Mouse (Mus musculus) kidney, adult 2 months (tissue): ENCODE measurements around the gene Pmel.

Experiments used
- CTCF ChIP-seq: fragments of 200-500 bp; conservative IDR thresholded peaks from 2 replicates; pipeline ENCODE4 v1.5.1; 2011; ENCODE audit warnings: low read depth, mild to moderate bottlenecking, control low read depth, low read length, moderate library complexity, mixed read lengths; ENCODE audit not compliant: insufficient read depth, insufficient read length
- POLR2A ChIP-seq: fragments of 200-500 bp; IDR thresholded peaks from one replicate; pipeline ENCODE4 v1.6.1; 2011; ENCODE audit warnings: low read depth, low read length, control low read depth

DNA sequence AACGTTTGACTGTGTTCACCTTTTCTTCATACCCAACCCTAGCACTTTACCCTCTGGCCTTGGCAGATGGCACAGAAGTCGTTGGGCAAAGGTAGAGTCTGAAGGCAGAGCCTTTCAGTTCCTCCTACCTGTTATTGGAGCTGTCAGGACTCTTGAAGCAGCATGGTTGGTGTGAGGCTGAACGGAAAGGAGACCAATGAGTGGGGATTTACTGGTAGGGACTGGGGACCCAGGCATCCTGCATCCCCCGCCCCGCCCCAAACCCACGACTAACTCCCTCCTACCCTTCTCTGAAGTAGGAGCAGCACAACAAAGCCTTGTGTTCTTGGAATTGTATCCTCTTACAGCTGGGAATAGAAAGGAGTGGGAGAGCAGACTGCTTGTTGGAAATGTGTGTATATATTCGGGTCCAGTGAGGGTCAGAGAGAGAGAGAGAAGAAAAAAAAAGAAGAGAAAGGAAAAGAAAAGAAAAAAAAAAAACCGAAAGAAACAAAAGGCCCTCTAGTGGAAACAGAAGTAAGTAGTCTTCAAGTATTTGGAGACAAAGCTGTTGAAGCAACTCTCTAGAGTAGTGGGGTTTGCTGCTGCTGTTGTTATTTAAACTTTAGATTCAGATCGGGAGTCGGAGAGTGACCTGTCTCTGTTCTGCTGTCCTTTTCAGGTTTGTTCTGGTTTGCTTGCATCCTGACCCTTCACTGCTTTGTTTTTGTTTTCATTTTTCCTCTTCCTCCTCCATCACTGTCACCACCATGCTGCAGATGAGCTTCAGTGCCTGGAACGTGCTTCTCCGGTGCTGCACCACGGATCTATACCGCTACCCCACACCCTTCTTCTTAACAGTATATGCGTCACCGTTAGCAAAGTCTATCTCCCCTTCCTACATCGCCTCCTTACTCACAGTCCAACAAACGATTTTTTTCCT is 40.9 kb downstream of the Pmel start, which contains the start of gene Dgka:
- no peak for TF ChIP-seq CTCF
- no peak for TF ChIP-seq POLR2A
